Mouse (Mus musculus): ENCODE measurements at regions not wholly inside any gene's neighbourhood (a gene's known extent, or its start where the extent isn't known, plus 50 kb on each side); places are given as distances from the start of the nearest gene placed in this dataset.

GRCm38 (mm10) chr9:52762836-52763235 lies 83.3 kb upstream of the AI593442 start:
- Histone ChIP-seq H3K4me3 (no peak overlapping the region), H3K27me3 (no peaks in the 10 kb centered on the region), H3K4me1 (replicated peaks) (no peaks in the 10 kb centered on the region), H3K36me3 (no peaks in the 10 kb centered on the region), H3K27ac (replicated peaks) (no peak overlapping the region), H3K9ac (no peak overlapping the region), H3K4me2 (no peak overlapping the region), H3K9me3 (no peaks in the 10 kb centered on the region)
- ATAC-seq (ENCODE audit: low read depth) = no peak
- WGBS = 87% methylated on average over 6 of the region's 6 CpGs

DNA sequence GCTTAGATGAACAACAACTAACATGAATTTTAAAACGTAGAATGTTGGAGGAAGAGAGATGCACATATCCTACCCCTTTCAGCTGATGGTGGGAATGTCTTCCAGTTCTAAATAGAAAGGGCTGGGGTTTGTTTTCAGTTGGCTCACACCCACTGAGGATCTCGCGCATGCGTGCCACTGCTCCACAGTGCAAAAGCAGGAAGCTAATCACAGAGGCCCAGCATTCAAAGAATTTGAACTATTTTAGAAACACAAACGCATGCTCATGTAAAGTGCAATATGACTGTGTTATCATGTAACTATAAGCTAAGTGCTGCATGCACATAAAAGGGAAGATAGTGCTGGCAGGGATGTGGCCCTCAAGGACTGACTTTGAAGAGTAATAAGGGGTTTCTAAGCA lies 81.7 kb upstream of the AI593442 start:
- Histone ChIP-seq H3K27me3 (no peaks in the 10 kb centered on the region), H3K4me3 (no peak overlapping the region), H3K4me2 (no peak overlapping the region), H3K36me3 (no peaks in the 10 kb centered on the region), H3K9me3 (no peaks in the 10 kb centered on the region), H3K9ac (no peak overlapping the region), H3K27ac (replicated peaks) (no peak overlapping the region), H3K4me1 (replicated peaks) (no peaks in the 10 kb centered on the region)
- no peak for ATAC-seq (ENCODE audit: low read depth)
- WGBS = 78% methylated on average over 5 of the region's 5 CpGs

GRCm38 (mm10) chr9:52748366-52748765 lies 68.8 kb upstream of the AI593442 start:
- H3K27me3 ChIP-seq = no peaks in the 10 kb centered on the region
- H3K9me3 ChIP-seq = no peaks in the 10 kb centered on the region
- no peaks in the 10 kb centered on the region for H3K4me1 ChIP-seq (replicated peaks)
- H3K36me3 ChIP-seq = no peaks in the 10 kb centered on the region
- no peak overlapping the region for H3K27ac ChIP-seq (replicated peaks)
- no peak overlapping the region for H3K4me3 ChIP-seq
- no peak overlapping the region for H3K4me2 ChIP-seq
- 89% methylated on average over 3 of the region's 3 CpGs for WGBS
- no peak overlapping the region for H3K9ac ChIP-seq
- ATAC-seq (ENCODE audit: low read depth) = no peak

DNA sequence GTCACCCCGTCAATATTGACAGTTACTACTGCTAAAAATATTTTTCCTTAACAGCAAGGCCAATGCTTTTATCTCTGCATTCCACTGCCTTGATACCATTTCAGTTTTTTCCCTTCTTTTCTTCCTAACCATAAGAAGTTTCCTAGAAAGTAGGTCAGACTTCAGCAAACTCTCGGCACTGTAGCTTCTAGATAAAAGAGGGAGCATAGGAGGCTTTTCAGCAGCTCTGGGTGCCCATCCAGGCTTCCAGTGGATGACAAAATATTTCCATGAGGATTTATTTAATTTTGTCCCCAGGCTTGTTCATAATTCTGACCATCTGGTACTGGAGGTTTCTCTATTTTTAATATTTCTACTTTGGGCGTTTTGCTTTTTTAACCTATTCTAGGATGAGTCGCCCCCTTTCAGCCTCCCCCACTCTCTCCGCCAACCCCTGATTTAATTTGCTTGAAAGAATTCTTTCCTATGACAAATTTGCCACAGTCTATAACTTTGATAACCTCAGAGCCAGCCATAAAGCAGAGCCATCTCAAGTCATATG lies 59.0 kb upstream of the AI593442 start:
- Histone ChIP-seq H3K27me3 (no peaks in the 10 kb centered on the region), H3K4me1 (replicated peaks) (no peaks in the 10 kb centered on the region), H3K27ac (replicated peaks) (no peak overlapping the region), H3K4me3 (no peak overlapping the region), H3K9me3 (no peaks in the 10 kb centered on the region), H3K36me3 (no peaks in the 10 kb centered on the region), H3K4me2 (no peak overlapping the region), H3K9ac (no peak overlapping the region)
- WGBS = 88% methylated on average over 5 of the region's 5 CpGs
- ATAC-seq (ENCODE audit: low read depth) = no peak
